Mouse (Mus musculus) heart, adult 2 months (tissue): Measurements from ENCODE around the gene Tmem206.

ENCODE experiments used
- CTCF ChIP-seq: fragments of 200-600 bp; IDR thresholded peaks from 2 replicates; pipeline ENCODE4 v1.8.1; 2022; ENCODE audit warnings: antibody characterized with exemption, mild to moderate bottlenecking, moderate library complexity
- POLR2A ChIP-seq: fragments of 200-500 bp; IDR thresholded peaks from 2 replicates; pipeline ENCODE4 v1.6.1; 2011; ENCODE audit warnings: mild to moderate bottlenecking, low read depth, low read length, control low read depth; ENCODE audit not compliant: insufficient read depth

GRCm38 (mm10) chr1:191304216-191304615, 21.5 kb upstream of the Tmem206 start:
- TF ChIP-seq POLR2A: no peak
- no peak for TF ChIP-seq CTCF
